Mouse (Mus musculus) granulocyte monocyte progenitor cell, adult 5-6 weeks (primary cell): ENCODE results near the gene C2cd4b. TPM values are rescaled to one million over a fixed set of nuclear protein-coding genes. Genes with fewer than 3 reads are reported as not detected.

Source experiments
- ATAC-seq: replicated peaks from 2 replicates; pipeline ENCODE4 v1.8.0; 2016; ENCODE audit warnings: mild to moderate bottlenecking, moderate TSS enrichment, inconsistent platforms; ENCODE audit not compliant: poor library complexity, severe bottlenecking
- total RNA-seq, 2 experiments: library from RNA; stranded (forward) in 1 of 2; stranded (reverse) in 1 of 2; fragments of 200-712, 200-1000 nt in 1 of 2; fragments of >200 nt in 1 of 2; fragmentation: Nextera tagmentation in 1 of 2; gene quantifications; 2 replicates each; pipeline ENCODE4 v1.2.3; 2014 to 2017

Gene C2cd4b
- total RNA-seq (2014; fragmentation: Nextera tagmentation) (not detected in 2 replicates), total RNA-seq (2017) (not detected in 2 replicates)

- no peak for ATAC-seq
Measured at GRCm38 (mm10) chr9:67759163-67759955, at the start of gene C2cd4b. TSS of gene C2cd4b (plus strand) at chr9:67759437.

GRCm38 (mm10) chr9:67711051-67711877 is 48.0 kb upstream of the C2cd4b start:
- ATAC-seq: peak; percentile 72

GRCm38 (mm10) chr9:67712146-67712545 is 47.1 kb upstream of the C2cd4b start:
- no peak for ATAC-seq

- ATAC-seq: no peak
Measured at GRCm38 (mm10) chr9:67717081-67717480, 42.2 kb upstream of the C2cd4b start.

- ATAC-seq: no peak
Measured at GRCm38 (mm10) chr9:67718596-67718995, 40.6 kb upstream of the C2cd4b start.

GRCm38 (mm10) chr9:67720150-67720549 is 39.1 kb upstream of the C2cd4b start:
- ATAC-seq: no peak

- peak; percentile 89 for ATAC-seq
Measured at GRCm38 (mm10) chr9:67722378-67722777, 36.9 kb upstream of the C2cd4b start.

GRCm38 (mm10) chr9:67725196-67725595 is 34.0 kb upstream of the C2cd4b start:
- no peak for ATAC-seq

- no peak for ATAC-seq
Measured at GRCm38 (mm10) chr9:67733716-67734115, 25.5 kb upstream of the C2cd4b start.

GRCm38 (mm10) chr9:67735426-67735825 is 23.8 kb upstream of the C2cd4b start:
- no peak; the same call in 1 of the 2 replicates for ATAC-seq

GRCm38 (mm10) chr9:67741256-67741655 is 18.0 kb upstream of the C2cd4b start:
- ATAC-seq: no peak

- ATAC-seq: no peak
Measured at GRCm38 (mm10) chr9:67753411-67754182, 5.6 kb upstream of the C2cd4b start.

GRCm38 (mm10) chr9:67754713-67755112 is 4.5 kb upstream of the C2cd4b start:
- ATAC-seq: no peak

GRCm38 (mm10) chr9:67758686-67759085 is 551 bp upstream of the C2cd4b start:
- peak; percentile 50; the same call in 1 of the 2 replicates for ATAC-seq

GRCm38 (mm10) chr9:67759956-67760764 is 923 bp downstream of the C2cd4b start:
- peak; percentile 53 for ATAC-seq

- no peak for ATAC-seq
Measured at GRCm38 (mm10) chr9:67760991-67761390, 1.8 kb downstream of the C2cd4b start.

- ATAC-seq: no peak
Measured at GRCm38 (mm10) chr9:67763326-67763725, 4.1 kb downstream of the C2cd4b start.

- ATAC-seq: no peak
Measured at GRCm38 (mm10) chr9:67766405-67766804, 7.2 kb downstream of the C2cd4b start.

- no peak for ATAC-seq
Measured at GRCm38 (mm10) chr9:67766948-67767347, 7.7 kb downstream of the C2cd4b start.

GRCm38 (mm10) chr9:67768843-67769242 is 9.6 kb downstream of the C2cd4b start:
- ATAC-seq: no peak
